Mouse (Mus musculus): ENCODE results near the gene Btbd35f29.
"Not testable (repeated sequence)": the region's sequence is repeated elsewhere in the genome, so short reads cannot be mapped to it uniquely, and the experiment has no call there.

Gene Btbd35f29

DNA sequence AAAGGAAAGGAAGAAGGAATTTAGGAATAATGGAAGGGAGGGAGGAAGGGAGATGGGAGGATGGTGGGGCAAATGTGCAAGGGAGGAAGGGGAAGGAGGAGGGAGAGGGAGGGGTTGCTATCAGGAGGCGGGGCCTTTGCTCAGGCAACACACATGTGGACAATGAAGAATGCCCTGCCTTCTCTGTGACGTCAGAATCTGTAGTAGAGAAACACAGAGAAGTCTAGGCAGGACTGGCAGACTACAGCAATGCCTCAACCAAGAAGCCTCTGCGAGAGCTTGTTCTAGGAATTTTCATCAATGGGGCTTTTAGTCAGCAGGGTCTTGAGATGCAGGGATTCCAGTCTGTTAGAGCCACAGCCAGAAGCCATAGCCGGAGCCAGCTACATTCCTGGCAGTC, at the start of gene Btbd35f29:
Btbd35f29 (plus strand) TSS at position 301 of the 400 bp plus-strand sequence.
- DNase-seq (ENCODE audit: low read depth, low spot score); H3K27me3 ChIP-seq (ENCODE audit: control insufficient read depth, insufficient read depth, low read length, poor library complexity, severe bottlenecking); H3K36me3 ChIP-seq (ENCODE audit: control insufficient read depth, insufficient read depth, low read length, poor library complexity, severe bottlenecking): not testable (repeated sequence)

DNA sequence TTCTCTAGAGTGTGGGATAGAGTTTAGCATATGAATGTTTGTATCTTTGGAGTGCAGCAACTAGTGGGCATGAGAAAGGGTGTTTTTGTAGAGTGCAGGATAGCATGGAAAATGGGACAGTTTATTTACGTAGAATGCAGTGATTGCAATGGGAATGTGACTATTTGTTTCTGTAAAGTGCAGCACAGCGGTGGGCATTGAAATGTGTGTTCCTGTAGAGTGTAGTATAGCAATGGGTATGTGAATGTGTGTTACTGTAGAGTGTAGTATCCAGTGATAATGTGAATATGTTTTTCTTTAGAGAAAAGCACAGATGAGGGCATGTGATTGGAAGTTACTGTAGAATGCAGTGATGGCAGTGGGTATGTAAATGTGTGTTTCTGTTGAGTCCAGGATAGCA, 23.9 kb downstream of the Btbd35f29 start:
- not testable (repeated sequence) for DNase-seq (ENCODE audit: low read depth, low spot score)

DNA sequence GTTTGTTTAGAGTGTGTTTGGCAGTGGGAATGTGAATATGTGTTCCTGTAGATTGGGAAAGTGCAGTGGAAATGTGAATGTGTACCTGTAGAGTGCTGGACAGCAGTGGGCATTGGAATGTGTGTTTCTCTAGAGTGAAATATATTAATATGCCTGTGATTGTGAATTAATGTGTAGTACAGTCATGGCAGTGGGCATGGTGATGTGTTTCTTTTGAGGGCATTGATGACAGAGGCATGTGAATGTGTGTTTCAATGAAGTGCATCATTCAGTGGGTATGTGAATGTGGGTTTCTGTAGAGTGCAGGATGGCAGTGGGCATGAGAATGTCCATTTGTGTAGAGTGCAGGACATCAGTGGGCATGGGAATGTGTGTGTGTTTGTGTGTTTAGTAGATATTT, 27.7 kb downstream of the Btbd35f29 start:
- H3K36me3 ChIP-seq (ENCODE audit: control insufficient read depth, insufficient read depth, low read length, poor library complexity, severe bottlenecking); DNase-seq (ENCODE audit: low read depth, low spot score); H3K27me3 ChIP-seq (ENCODE audit: control insufficient read depth, insufficient read depth, low read length, poor library complexity, severe bottlenecking): not testable (repeated sequence)

More for the DNA sequence above, 23.9 kb downstream of the Btbd35f29 start:
- H3K36me3 ChIP-seq (ENCODE audit: control insufficient read depth, insufficient read depth, low read length, poor library complexity, severe bottlenecking); H3K27me3 ChIP-seq (ENCODE audit: control insufficient read depth, insufficient read depth, low read length, poor library complexity, severe bottlenecking): not testable (repeated sequence)

DNA sequence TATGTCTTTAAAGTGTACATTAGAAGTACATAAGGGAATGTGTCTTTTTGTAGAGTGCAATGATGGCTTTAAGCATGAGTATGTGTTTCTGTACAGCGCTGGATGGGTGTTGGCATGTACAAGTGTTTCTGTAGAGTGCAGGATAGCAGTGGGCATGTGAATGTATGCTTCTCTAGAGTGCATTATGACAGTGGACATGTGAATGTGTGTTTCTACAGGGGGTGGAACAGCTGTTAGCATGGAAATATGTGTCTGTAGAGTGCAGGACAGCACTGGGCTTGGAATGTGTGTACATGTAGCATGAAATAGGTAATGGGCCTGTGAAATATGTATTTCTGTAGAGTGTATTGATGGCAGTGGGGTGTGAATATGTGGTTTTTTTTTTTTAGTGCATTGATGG, 28.4 kb downstream of the Btbd35f29 start:
- DNase-seq (ENCODE audit: low read depth, low spot score); H3K36me3 ChIP-seq (ENCODE audit: control insufficient read depth, insufficient read depth, low read length, poor library complexity, severe bottlenecking); H3K27me3 ChIP-seq (ENCODE audit: control insufficient read depth, insufficient read depth, low read length, poor library complexity, severe bottlenecking): not testable (repeated sequence)

DNA sequence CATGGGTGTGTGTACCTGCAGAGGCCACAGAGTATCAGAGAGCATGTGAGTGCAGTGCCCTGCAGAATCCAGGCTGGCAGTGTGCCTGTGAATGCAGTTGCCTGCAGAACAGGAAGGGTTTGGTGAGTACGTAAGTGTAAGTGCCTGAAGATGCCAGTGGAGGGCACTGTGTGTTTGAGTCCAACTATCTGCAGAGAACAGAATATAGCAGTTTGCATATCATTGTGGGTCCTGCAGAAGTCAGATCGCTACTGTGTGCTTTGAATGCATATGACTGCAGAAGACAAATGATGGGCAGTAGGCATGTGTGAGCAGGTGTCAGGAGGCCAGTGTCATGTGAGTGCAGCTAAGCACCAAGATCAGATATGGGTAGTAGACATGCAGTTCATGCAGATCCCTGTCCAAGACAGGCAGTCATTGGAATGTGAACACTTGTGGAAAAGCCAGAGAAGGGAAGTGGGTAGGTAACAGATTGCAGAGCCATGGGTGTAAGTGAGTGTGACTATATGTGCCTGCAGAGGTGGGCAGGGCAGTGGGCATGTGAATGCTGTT, 41.1 kb downstream of the Btbd35f29 start:
- peak; percentile 1 for DNase-seq (ENCODE audit: low read depth, low spot score)
- H3K27me3 ChIP-seq (ENCODE audit: control insufficient read depth, insufficient read depth, low read length, poor library complexity, severe bottlenecking); H3K36me3 ChIP-seq (ENCODE audit: control insufficient read depth, insufficient read depth, low read length, poor library complexity, severe bottlenecking): not testable (repeated sequence)

- H3K36me3 ChIP-seq (ENCODE audit: control insufficient read depth, insufficient read depth, low read length, poor library complexity, severe bottlenecking); H3K27me3 ChIP-seq (ENCODE audit: control insufficient read depth, insufficient read depth, low read length, poor library complexity, severe bottlenecking); DNase-seq (ENCODE audit: low read depth, low spot score): not testable (repeated sequence)
Measured at GRCm38 (mm10) chrX:31159450-31160322, 42.2 kb downstream of the Btbd35f29 start.

DNA sequence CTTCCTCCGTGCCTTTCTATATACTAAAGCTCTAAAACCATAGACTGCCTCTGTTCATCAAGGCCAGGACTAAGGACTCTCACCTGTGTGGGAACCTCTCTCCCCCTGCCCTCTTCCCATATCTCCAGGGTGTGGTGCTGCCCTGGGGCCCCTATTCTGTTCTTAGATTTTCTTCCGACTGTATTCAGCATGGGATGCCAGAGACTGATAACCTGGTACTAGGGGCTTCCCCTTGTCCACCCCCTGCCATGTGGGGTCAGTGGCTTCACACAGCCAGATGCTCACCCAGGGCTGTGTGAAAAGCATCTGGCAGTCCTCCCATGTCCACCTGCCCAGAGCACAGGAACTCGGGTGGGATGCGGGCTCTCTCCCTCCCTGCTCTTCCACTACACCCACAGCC, 43.1 kb downstream of the Btbd35f29 start:
- not testable (repeated sequence) for DNase-seq (ENCODE audit: low read depth, low spot score)

DNA sequence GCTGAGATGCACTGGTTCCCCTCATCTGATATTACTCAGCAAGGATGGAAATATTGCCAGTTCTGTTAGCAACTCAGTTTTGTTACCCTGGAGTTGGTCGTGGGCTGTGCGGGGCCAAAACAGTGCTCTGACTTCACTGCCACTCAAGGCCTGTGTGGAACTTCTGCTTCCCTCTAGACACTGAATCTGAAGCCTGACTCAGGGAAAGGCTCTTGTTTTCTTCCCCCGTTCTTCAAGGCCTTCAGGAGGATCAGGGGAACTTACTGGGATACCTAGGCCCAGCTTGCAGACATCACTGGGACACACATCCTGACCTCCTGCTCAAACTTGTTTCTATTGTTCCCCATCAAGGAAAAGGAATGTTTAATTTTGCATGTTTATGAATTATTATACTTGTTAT, 45.2 kb downstream of the Btbd35f29 start:
- not testable (repeated sequence) for H3K36me3 ChIP-seq (ENCODE audit: control insufficient read depth, insufficient read depth, low read length, poor library complexity, severe bottlenecking); H3K27me3 ChIP-seq (ENCODE audit: control insufficient read depth, insufficient read depth, low read length, poor library complexity, severe bottlenecking)
- DNase-seq (ENCODE audit: low read depth, low spot score), result peak; percentile 2

More for the DNA sequence above, 43.1 kb downstream of the Btbd35f29 start:
- H3K36me3 ChIP-seq (ENCODE audit: control insufficient read depth, insufficient read depth, low read length, poor library complexity, severe bottlenecking); H3K27me3 ChIP-seq (ENCODE audit: control insufficient read depth, insufficient read depth, low read length, poor library complexity, severe bottlenecking): not testable (repeated sequence)

GRCm38 (mm10) chrX:31165193-31165592, 47.7 kb downstream of the Btbd35f29 start:
- not testable (repeated sequence) for DNase-seq (ENCODE audit: low read depth, low spot score); H3K36me3 ChIP-seq (ENCODE audit: control insufficient read depth, insufficient read depth, low read length, poor library complexity, severe bottlenecking); H3K27me3 ChIP-seq (ENCODE audit: control insufficient read depth, insufficient read depth, low read length, poor library complexity, severe bottlenecking)
